Mouse (Mus musculus) olfactory bulb, adult 2 months (tissue): Measurements from ENCODE around the gene Dab2ip.

Experiments
- CTCF ChIP-seq: fragments of 200-500 bp; IDR thresholded peaks from 2 replicates; pipeline ENCODE4 v1.5.1; 2012; ENCODE audit warnings: low read depth, mild to moderate bottlenecking, low read length, moderate library complexity; ENCODE audit not compliant: insufficient read depth
- POLR2A ChIP-seq: fragments of 200-500 bp; IDR thresholded peaks from 2 replicates; pipeline ENCODE4 v1.6.1; 2012; ENCODE audit warnings: mild to moderate bottlenecking, low read depth, low read length, moderate library complexity; ENCODE audit not compliant: insufficient read depth

- TF ChIP-seq CTCF: no peak
- TF ChIP-seq POLR2A: no peak
Observed at GRCm38 (mm10) chr2:35756467-35756866, 198.4 kb downstream of the Dab2ip start.
